Mouse (Mus musculus) midbrain, embryonic 16.5 days (tissue): Measurements from ENCODE around the gene Prmt8. TPM values are rescaled to one million over a fixed set of nuclear protein-coding genes. Genes with fewer than 3 reads are reported as not detected.

Source experiments
- ATAC-seq: fragments of 200-750 bp; cut with Nextera tagmentation; 2 replicates; pipeline ENCODE4 v1.8.0; 2017; ENCODE audit warnings: moderate TSS enrichment
- H3K27ac ChIP-seq: fragments of 300-500 bp; sonication (generic); 2 replicates; pipeline ENCODE4 v1.5.1; 2014; ENCODE audit warnings: mild to moderate bottlenecking, low read length, mixed read lengths
- H3K27me3 ChIP-seq: fragments of 300-500 bp; sonication (generic); 2 replicates; pipeline ENCODE4 v1.6.1; 2014; ENCODE audit warnings: low read depth, low read length, mixed read lengths; ENCODE audit not compliant: control insufficient read depth, insufficient read depth
- H3K36me3 ChIP-seq: fragments of 300-500 bp; sonication (generic); 2 replicates; pipeline ENCODE4 v1.6.1; 2014; ENCODE audit warnings: mild to moderate bottlenecking, low read length, moderate library complexity, mixed read lengths; ENCODE audit not compliant: control insufficient read depth, insufficient read depth
- H3K4me1 ChIP-seq: fragments of 300-500 bp; sonication (generic); 2 replicates; pipeline ENCODE4 v1.6.1; 2014; ENCODE audit warnings: mild to moderate bottlenecking, low read length, mixed read lengths; ENCODE audit not compliant: control insufficient read depth, insufficient read depth
- H3K4me2 ChIP-seq: fragments of 300-500 bp; sonication (generic); 2 replicates; pipeline ENCODE4 v1.6.1; 2014; ENCODE audit warnings: mild to moderate bottlenecking, low read length, mixed read lengths
- H3K4me3 ChIP-seq: fragments of 300-500 bp; sonication (generic); 2 replicates; pipeline ENCODE4 v1.5.1; 2014; ENCODE audit warnings: low read depth, mild to moderate bottlenecking, low read length, moderate library complexity, mixed read lengths
- H3K9ac ChIP-seq: fragments of 300-500 bp; sonication (generic); 2 replicates; pipeline ENCODE4 v1.6.1; 2014; ENCODE audit warnings: low read depth, low read length, mixed read lengths
- H3K9me3 ChIP-seq: fragments of 300-500 bp; sonication (generic); replicated peaks from 2 replicates; pipeline ENCODE4 v1.6.1; 2014; ENCODE audit warnings: mild to moderate bottlenecking, low read length, mixed read lengths; ENCODE audit not compliant: control insufficient read depth, poor library complexity, severe bottlenecking
- WGBS: fragments of 180-500 bp; shearing (Covaris S2); extraction: QIAGEN DNeasy Blood & Tissue Kit; methylation state at CpG from one replicate; pipeline ENCODE4 v1.1.7; 2014; 5-methylcytosine and 5-hydroxymethylcytosine counted together
- polyA plus RNA-seq: library from polyadenylated mRNA; unstranded; fragments of >200 nt; fragmentation: Nextera tagmentation; extraction: Ambion mirVana; gene quantifications from 2 replicates; pipeline ENCODE4 v1.2.1, GENCODE M21; 2015

Gene Prmt8
- 26.1 and 26.6 TPM in 2 replicates for polyA plus RNA-seq

DNA sequence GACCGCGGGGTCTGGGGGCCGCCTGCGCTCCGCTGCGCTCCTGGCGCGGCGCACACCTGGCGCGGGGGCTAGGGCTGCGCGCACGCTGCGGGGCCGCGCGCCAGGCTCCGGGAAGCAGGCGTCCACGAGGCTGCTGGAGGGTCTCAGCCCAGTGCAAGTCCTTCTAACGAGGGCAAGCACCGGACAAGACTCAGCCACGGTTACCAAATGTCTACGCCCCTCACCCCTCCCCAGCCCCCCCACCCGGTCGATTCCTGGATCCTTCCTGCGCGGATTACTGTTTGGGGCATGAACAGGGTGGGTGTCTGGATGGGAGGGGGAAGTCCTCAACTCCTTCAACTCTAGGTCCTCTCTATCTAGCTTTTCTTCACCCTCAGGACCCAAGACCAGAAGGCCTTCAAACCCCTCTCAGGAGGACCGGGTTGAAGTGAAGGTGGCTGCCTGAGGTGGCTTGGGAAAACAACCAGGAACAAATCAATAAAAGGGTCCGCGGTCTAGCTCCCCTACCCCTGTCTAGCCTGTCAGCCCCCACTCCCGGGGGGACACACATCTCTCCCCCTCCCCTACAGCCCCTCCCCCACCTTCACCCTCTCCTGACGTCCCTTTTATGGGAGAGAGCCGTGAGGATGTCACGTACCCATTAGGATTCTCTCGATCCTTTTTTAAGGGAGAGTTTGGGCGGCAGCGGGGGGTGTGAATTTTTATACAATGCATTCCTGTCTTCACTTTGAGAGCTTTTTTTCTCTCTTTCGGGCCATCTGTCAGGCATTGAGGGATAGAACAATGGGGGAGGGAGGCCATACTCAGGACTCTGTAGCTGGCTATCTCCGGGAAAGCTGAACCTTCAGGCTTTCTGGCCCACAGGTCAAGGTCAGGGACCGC lies at the start of gene Prmt8:
TSS of gene Prmt8 (minus strand) at position 198 of the 882 bp plus-strand sequence.
- H3K4me2 ChIP-seq, result peak within 1 kb of the TSS; percentile 88
- WGBS, result 0% methylated on average over 35 of the region's 42 CpGs
- H3K4me3 ChIP-seq, result peak within 1 kb of the TSS; percentile 69
- H3K27me3 ChIP-seq, result no peaks in the 10 kb centered on the region; the same call in 1 of the 2 replicates
- no peaks in the 10 kb centered on the region for H3K36me3 ChIP-seq
- peak; percentile 66 for ATAC-seq
- no peaks in the 10 kb centered on the region for H3K9me3 ChIP-seq
- H3K4me1 ChIP-seq, result peaks cover 19% of the 10 kb centered on the region
- H3K9ac ChIP-seq, result peak within 1 kb of the TSS; percentile 66
- H3K27ac ChIP-seq, result peak within 1 kb of the TSS; percentile 79

DNA sequence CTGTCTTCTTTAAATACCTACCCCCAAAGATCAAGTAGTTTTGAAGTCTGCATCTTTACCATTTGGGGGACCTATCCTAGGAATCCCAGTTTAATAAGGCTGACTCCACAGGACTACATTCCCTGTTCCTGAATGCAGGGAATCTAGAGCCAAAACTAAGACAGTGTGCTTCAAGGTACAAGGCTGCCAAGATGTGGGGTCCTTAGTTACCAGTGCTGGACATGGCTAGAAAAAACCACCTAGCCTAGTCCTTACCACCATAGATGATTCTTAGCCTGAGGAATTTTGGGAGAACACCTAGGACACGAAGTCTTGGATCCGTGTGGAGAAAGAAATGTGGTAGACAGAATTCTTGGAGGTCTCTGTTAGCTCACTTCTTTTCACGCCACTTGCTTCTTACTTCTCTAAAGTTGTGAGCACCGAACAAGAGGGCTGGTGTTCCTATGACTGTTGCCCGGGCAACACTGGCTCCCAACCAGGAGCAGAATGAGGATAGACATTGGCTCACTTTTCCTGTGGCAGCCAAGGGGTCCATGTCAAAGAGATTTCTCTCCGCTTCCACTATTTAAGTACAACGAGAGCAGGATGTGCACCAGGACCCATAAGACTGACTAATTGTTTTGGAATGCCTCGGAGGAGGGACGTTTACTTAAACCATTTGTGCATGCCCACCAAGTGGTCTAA lies 33.9 kb upstream of the Prmt8 start:
- no peak overlapping the region for H3K4me3 ChIP-seq
- H3K9me3 ChIP-seq, result no peaks in the 10 kb centered on the region
- no peak overlapping the region for H3K27ac ChIP-seq
- WGBS, result 49% methylated on average over 9 of the region's 9 CpGs
- no peak overlapping the region for H3K9ac ChIP-seq
- H3K4me2 ChIP-seq, result no peak overlapping the region
- H3K27me3 ChIP-seq, result no peaks in the 10 kb centered on the region
- H3K36me3 ChIP-seq, result no peaks in the 10 kb centered on the region
- peak; percentile 64 for ATAC-seq
- peaks cover 5% of the 10 kb centered on the region for H3K4me1 ChIP-seq

DNA sequence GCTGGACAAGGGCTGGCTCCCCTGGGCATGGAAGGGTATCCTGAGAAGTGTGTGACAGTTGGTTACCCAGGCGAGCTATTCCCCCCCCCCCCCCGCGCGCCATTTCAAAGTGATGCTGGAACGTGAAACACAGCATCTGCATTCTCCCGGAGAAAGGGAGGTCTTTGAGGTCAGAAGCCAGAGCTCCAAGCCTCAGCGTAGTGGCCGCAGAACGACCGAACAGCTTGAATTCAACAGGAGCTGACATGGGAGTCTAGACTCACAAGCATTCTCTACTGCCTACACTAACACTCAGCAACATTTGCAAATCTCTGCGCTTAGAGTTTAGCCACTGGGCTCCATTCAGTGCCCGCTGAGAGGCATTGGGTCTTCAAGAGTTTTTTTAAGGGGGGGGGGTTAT lies 32.9 kb upstream of the Prmt8 start:
- no peaks in the 10 kb centered on the region for H3K9me3 ChIP-seq
- H3K4me2 ChIP-seq, result no peak overlapping the region
- 63% methylated on average over 12 of the region's 12 CpGs for WGBS
- no peaks in the 10 kb centered on the region for H3K36me3 ChIP-seq
- no peak for ATAC-seq
- H3K4me3 ChIP-seq, result no peak overlapping the region
- no peak overlapping the region for H3K27ac ChIP-seq
- H3K4me1 ChIP-seq, result peaks cover 5% of the 10 kb centered on the region
- H3K9ac ChIP-seq, result no peak overlapping the region
- no peaks in the 10 kb centered on the region for H3K27me3 ChIP-seq

DNA sequence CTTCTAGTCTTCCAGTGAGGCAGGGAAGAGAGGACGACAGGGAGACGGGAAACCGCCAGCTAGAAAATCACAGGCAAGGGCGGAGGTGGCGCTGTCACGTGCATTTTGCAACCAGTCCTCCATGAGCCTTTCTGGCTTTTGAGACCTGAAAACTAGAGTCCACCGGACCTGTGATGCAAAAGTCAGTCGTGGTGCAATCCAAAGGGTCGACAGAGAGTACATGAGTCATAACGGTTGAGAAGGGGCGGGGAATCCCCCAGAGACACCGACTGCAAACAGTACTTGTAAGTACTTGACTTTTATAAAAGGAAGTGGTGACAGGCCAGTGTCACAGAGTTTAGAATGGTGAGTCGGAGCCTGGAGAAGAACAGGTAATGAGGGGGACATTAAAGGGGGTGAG lies 20.8 kb upstream of the Prmt8 start:
- Histone ChIP-seq H3K4me2 (no peak overlapping the region), H3K27me3 (no peaks in the 10 kb centered on the region), H3K4me3 (no peak overlapping the region), H3K9me3 (no peaks in the 10 kb centered on the region), H3K4me1 (no peaks in the 10 kb centered on the region), H3K36me3 (no peaks in the 10 kb centered on the region), H3K9ac (no peak overlapping the region), H3K27ac (no peak overlapping the region)
- ATAC-seq, result no peak
- 81% methylated on average over 13 of the region's 13 CpGs for WGBS

DNA sequence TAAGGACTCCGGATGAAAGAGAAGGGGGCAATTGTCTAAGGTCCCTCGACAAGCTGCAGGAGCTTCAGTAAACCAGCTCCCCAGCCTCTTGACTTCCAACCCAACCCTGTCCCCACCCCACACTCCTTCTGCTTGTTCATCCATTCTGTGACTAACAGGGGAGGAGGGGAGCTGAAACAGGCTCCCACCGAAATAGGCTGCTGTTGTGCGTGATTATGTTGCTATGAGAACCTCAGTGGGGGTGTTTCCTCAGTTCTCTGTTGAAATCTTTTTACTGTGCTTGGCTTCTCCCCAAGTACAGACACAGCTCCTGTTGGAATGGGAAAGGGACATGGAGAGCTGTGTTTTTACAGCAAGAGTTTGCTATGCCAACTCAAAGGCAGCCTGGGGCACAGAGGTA lies 1.5 kb upstream of the Prmt8 start:
- no peaks in the 10 kb centered on the region for H3K36me3 ChIP-seq
- 32% methylated on average over 4 of the region's 4 CpGs for WGBS
- peaks cover 15% of the 10 kb centered on the region for H3K4me1 ChIP-seq
- H3K4me2 ChIP-seq, result 0 out of 2 replicates have a peak overlapping the region, but pooled peaks have one; percentile 88
- H3K9me3 ChIP-seq, result no peaks in the 10 kb centered on the region
- H3K27ac ChIP-seq, result no peak overlapping the region
- ATAC-seq, result no peak
- H3K4me3 ChIP-seq, result no peak overlapping the region
- H3K9ac ChIP-seq, result no peak overlapping the region
- H3K27me3 ChIP-seq, result no peaks in the 10 kb centered on the region; the same call in 1 of the 2 replicates

DNA sequence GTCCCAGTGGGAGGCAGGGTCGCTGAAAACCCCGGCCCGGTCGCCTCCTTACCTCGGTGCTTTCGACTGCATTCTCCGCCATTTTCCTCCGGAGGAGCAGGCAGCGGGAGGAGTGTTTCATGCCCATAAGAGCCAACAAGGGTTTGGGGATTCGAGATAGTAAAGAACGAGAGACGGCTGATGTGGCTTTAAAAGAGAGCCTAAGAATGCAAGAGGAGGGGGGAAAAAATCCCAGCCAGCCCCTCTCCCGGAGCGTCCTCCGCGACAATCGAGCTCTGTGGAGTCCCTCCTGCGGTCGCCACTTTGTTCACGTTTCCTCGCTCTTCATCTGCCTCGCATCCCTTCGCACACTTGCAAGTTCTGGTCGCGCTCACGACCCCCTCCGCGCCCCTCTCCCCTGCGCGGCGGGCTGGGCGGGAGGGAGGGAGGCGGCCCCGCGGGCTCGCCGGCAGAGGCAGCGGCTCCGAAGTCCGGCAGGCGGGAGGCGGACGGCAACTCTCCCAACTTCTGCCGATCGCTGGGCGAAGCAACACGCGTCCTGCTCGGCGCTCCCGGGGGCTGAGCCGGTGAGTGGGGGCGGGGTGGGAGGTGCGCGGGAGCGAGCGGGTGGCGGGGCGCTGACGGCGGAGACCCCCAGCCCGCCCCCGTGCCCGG lies 524 bp downstream of the Prmt8 start:
- Histone ChIP-seq H3K4me2 (peak overlapping the region; percentile 88), H3K4me3 (peak overlapping the region; percentile 69), H3K9me3 (no peaks in the 10 kb centered on the region), H3K9ac (peak overlapping the region; percentile 66), H3K36me3 (no peaks in the 10 kb centered on the region), H3K4me1 (peaks cover 19% of the 10 kb centered on the region), H3K27ac (peak overlapping the region; percentile 79), H3K27me3 (no peaks in the 10 kb centered on the region; the same call in 1 of the 2 replicates)
- ATAC-seq, result peak; percentile 29
- WGBS, result under 1% methylated on average over 48 of the region's 64 CpGs

DNA sequence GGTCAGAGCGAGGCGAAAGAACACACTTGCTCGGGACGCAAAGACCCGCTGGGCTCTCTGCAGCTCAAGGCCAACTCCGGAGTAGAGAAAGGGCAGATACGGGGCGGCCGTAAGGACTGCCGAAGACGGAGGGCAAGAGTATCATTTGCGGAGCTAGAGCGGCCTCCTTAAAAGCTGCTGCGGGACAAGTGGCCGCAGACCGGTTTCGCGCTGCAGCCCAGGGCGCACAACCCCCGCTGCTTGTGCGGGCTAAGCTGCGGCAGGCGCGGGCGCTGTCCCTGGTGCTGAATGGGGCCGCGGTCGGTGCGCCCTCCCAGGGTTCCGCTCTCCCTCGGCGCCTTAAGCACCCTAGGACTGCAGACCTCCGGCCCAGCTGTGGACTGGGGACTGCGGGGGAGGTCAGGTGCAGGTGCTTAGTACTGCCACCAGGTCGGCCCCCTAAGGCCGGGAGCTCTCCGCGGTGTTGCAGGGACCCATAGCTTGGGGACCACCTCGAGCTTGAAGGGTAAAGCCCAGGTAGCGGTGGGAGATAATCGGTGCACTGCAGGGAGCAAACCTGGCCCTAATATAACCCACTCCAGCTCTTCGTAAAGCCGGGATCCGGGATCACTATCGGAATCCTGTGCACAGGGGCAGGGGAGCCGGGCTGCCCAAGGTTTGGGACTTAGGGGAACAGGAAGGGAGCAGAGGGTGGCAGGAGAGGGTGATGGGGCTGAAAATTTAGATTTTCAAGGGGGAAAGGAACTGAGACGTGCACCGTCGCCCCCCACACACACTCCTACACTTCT lies 1.4 kb downstream of the Prmt8 start:
- Histone ChIP-seq H3K4me1 (peaks cover 19% of the 10 kb centered on the region), H3K9me3 (no peaks in the 10 kb centered on the region), H3K27ac (peak overlapping the region; percentile 79), H3K27me3 (no peaks in the 10 kb centered on the region; the same call in 1 of the 2 replicates), H3K9ac (peak overlapping the region; percentile 66), H3K36me3 (no peaks in the 10 kb centered on the region), H3K4me2 (peak overlapping the region; percentile 88), H3K4me3 (peak overlapping the region; percentile 69)
- WGBS, result under 1% methylated on average over 49 of the region's 49 CpGs
- peak; percentile 43 for ATAC-seq

DNA sequence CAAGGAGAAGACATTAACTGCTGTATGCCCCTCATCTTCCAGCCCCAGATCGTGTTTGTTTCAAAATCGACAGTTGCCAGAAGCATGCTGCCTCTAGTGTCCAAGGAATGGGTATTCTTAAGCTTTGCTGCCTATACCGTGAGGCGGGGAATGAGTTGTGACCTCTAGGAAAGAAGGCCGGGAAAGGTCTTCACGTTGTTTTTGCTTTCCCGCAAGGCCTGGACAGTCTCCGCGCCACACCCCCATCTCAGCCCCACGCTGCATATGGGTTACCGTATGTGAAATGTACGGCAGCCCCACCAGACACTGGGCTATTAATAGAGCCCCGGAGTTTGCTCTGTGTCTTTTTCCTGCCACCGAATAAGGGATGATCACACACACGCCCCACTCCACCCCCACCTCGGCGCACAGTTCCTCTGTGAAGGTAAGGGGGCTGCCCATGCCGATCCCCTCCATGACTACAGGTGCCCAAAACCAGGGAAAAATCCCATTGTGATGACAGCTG lies 2.0 kb downstream of the Prmt8 start:
- Histone ChIP-seq H3K36me3 (no peaks in the 10 kb centered on the region), H3K9me3 (no peaks in the 10 kb centered on the region), H3K9ac (peak overlapping the region; percentile 66), H3K4me3 (peak overlapping the region; percentile 69), H3K4me2 (peak overlapping the region; percentile 88), H3K27ac (peak overlapping the region; percentile 79), H3K27me3 (no peaks in the 10 kb centered on the region), H3K4me1 (peaks cover 19% of the 10 kb centered on the region)
- ATAC-seq, result peak; percentile 38
- WGBS, result under 1% methylated on average over 18 of the region's 18 CpGs
